Mouse (Mus musculus) retina, postnatal 7 days (tissue): ENCODE results near the gene Cfdp1.

Experiments used
- DNase-seq: peaks from one replicate; pipeline ENCODE4 v3.0.0-alpha.2; 2012; ENCODE audit warnings: low read depth, low spot score

Cfdp1 gene

GRCm38 (mm10) chr8:111770958-111771624 lies 83.0 kb downstream of the Cfdp1 start:
- no peak for DNase-seq

DNA sequence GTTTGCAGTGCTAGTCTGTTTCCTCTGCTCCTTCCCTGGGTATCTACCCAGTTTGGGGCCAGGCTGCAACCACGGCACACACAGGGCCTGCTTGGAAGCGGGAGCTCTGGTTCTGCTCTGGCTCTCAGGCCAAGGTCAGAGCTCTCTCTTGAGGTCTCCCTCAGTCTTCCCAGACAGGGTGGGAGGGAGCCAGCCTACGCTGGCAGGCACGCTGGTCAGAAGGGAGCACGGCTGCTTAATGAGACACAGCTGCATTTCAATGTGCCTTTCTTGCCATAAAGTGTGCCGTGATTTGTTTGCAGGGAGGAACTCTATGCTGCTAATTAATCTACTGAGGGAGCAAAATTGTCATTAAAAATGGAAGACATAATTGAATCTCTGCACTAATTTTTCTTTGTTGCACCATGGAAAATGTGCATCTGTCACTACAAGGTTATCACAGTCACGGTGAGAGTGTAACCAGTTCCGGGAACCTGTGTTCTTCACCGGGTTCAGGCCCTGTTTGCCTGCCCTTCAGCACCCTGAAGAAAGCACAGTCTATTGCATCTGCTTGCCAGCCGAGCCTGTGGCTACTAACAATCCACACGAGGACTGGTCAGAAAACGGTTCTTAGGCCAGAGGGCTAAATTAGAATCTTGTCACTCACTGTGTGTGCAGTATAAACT lies 84.2 kb downstream of the Cfdp1 start:
- no peak for DNase-seq

- no peak for DNase-seq
These were observed 84.8 kb downstream of the Cfdp1 start for GRCm38 (mm10) chr8:111769296-111769695.

- DNase-seq, result no peak
These were observed 85.4 kb downstream of the Cfdp1 start for GRCm38 (mm10) chr8:111768651-111769050.

- no peak for DNase-seq
These were observed 88.5 kb downstream of the Cfdp1 start for GRCm38 (mm10) chr8:111765616-111766015.

- DNase-seq, result no peak
These were observed 89.0 kb downstream of the Cfdp1 start for GRCm38 (mm10) chr8:111765096-111765495.

DNA sequence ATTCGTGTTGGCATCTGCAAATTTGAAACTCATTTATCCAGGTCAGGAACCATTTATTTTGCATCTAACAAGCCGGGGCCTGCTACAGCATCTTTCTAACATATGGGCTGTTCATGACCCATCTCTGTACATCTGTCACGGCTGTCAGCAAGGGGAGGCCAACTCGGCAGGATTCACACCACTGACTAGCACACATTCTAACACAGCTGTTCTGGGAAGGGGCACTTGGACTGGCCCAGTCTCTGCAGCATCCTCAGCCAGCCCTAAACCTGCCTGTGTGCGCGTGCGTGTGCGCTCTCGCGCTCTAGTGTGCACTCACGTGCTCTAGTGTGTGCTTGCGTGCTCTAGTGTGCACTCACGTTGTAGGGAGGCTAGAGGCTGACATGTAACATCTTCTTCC lies 93.4 kb downstream of the Cfdp1 start:
- DNase-seq, result no peak

DNA sequence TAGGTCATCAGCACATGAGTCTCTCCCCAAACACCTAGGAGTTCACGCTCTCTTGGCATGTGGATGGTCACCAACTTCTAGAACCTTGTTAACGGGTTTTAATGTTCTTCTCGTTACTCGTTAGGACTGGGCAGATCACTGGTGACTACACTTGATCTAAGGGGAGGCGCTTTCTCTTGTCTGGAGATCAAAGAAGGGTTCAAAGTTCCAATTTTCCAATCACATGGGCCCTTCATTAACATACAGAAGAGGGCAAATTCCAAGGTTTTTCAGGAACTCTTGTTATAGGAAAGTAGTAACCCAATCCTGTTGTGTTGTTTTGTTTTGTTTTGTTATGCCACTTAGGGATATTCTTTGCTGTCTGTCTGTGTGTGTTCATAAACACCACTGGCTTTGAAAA lies 95.3 kb downstream of the Cfdp1 start:
- DNase-seq, result no peak

DNA sequence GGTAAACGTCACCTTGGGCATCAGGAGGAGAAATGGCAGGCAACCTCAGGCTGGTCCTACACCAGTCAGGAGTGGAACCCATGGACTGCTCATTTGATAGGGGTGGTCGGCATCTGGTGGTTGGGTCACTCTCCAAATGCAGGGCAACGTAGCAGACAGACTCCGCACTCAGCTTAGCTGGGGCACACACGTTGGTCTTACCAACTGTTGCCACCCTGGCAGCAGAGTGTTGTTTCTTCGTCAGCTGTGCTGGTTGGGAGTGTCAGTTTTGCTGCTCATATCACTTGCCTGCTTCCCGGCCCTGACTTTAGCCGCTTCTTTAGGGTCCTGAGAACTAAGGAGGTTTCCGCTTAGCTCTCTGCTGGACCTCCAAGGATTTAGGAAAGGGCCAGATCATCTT lies 96.5 kb downstream of the Cfdp1 start:
- no peak for DNase-seq

DNA sequence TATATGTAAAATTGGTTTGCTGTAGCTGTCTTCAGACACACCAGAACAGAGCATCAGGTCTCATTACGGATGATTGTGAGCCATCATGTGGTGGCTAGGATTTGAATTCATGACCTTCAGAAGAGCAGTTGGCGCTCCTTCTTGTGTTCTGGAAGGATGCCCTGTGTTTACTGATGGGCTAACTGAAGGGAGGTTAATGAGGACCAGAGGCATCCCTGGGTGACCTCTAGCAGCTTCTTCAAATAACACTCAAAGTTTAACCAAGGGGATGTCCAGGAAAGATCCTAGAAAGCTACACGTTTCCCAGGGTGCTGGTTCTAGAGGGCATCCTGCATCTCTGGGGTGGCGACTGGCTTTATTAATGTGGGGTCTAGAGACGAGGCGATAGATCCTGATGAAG lies 99.4 kb downstream of the Cfdp1 start:
- DNase-seq, result no peak

DNA sequence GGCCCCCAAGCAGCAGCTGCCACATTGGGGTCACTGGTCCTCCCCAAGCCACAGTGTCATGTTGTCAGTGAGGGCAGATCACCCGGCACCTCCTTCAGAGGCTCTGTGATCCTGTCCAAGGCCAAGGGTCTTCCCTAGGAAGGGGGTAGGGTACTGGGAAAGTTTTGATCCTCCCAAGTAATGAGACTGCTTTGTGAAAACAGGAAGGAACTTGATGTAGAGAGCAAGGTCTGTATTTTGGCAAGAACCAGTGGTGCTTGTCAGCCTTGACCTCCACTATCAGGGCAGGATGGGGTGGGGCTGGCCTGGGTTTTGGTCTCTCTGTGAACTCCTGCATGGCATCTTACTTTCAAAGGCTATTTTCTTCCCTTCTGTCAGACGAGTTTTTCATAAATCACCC lies 100.0 kb downstream of the Cfdp1 start:
- no peak for DNase-seq

DNA sequence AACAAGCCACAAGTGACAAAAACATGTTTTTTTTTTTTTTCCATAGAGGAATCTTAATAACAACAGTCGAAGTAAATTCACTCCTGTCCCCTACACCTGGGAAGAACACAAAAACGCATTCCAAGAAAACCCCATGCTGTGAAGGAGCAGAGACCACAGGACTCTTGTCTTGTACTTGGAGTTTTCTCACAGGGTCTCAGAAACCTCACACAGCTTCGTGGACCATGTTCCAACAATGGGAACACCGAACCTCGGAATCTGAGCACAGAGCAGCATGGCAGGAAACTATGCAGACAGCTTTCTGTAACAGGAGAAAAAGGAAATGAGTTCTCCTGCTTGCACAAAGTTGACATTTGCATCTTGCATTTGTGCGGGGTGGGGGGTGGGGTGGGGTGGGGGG lies 105.3 kb downstream of the Cfdp1 start:
- no peak for DNase-seq

GRCm38 (mm10) chr8:111747866-111748649 lies 106.0 kb downstream of the Cfdp1 start:
- DNase-seq, result no peak

- DNase-seq, result no peak
These were observed 107.3 kb downstream of the Cfdp1 start for GRCm38 (mm10) chr8:111746582-111747465.

DNA sequence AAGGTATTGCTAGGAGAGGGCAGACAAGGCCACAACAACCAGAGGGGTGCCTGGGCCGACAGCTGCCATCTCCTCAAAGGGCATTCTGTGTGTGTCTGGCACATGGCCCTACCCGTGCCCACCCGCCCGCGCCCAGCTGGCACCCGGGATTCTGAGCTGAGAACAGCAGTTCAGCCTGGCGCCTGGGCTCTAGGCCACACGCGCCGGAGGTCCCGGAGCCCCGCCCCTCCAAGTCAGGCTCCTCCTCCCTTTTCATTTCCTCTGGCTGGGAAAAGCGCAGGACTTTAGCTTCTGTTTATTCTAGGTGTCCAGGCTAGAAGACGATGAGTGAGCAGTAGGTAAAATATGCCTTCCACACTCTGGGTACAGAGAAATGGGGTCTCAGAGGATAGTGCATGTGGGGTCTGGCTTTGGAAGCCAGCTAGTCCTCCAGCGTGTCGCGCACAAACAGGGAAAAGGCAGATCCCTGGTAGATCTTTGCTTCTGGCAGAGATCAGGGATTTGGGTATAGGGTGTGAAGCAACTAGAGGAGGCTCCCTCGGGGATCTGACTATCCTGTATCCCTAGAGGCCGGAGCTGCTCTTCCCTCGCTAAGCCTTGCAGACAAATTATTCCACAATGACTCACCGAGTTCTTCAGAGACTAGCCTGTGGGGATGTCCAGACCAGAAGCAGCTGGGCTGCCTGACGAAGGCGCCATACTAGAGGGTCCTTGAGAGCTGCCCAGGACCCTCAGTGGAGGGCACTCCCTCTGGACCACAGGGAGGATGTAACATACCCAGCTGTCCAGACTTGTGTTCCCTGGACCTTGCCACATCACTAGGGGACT lies 108.3 kb downstream of the Cfdp1 start:
- peak; percentile 42 for DNase-seq

DNA sequence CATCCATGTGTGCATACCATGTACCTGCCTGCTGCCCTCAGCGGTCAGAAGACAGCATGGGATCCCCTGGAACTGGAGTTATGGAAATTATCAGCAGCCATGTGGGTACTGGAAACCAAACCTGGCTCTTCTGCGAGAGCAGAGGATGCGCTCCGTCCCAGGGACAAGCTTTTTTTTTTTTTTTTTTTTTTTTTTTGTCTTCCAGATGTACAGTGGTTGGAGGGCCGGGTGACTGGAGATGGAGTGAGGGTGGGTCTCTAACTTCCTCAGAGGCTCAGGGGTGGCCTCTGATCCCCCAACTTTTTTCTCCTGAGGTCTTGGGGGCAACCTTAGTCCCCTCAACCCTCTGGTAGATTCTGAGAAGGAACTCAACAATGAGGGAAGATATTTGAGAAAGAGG lies 109.0 kb downstream of the Cfdp1 start:
- DNase-seq, result no peak

GRCm38 (mm10) chr8:111743792-111744696 lies 110.0 kb downstream of the Cfdp1 start, which contains the start of gene Bcar1:
Gene Bcar1, minus strand, starts transcription at chr8:111743809.
- DNase-seq, result peak; percentile 70

DNA sequence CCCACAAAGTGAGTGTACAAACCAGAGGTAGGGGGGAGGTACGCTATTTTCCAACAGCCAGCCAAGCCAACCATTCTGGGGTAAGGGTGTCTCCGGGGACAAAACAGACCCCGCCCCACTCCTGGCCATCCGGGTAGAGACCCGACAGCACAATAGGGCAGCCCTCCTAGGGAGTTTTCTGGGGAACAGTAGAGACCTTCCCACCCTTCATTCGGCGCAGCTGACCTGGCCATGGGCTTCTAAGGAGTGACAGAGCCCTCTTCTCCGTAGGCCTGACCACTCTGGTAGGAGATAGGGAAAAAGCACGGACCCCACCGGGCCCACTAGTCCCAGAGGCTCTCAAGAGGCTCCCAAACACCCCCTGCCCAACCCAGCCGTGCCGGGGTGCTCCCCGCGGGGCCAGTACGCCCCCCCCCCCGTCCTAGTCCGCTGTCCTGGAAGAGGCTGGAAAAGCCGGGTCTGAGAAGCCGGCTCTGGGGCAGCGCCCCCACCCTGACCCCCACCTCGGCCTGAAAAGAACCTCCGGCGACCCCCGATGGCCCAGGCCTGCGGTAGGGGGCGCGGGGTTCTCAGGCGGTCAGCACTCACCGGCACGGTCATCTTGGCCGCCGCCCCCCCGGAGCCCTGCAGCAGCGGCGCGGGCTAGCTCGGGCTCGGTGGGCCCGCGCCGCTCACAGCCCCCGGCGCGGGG lies 110.8 kb downstream of the Cfdp1 start:
- DNase-seq, result no peak
